Mouse (Mus musculus) lung, postnatal 4 days (tissue): ENCODE measurements around the gene Rbm28.

Source experiments
- DNase-seq, 2 experiments: peaks; one replicate each; pipeline ENCODE4 v3.0.0; 2021

Gene Rbm28

GRCm38 (mm10) chr6:29164314-29165244, at the start of gene Rbm28:
TSS of gene Rbm28 (minus strand) at chr6:29165006.
- peak; percentile 86 to 92 for DNase-seq

DNA sequence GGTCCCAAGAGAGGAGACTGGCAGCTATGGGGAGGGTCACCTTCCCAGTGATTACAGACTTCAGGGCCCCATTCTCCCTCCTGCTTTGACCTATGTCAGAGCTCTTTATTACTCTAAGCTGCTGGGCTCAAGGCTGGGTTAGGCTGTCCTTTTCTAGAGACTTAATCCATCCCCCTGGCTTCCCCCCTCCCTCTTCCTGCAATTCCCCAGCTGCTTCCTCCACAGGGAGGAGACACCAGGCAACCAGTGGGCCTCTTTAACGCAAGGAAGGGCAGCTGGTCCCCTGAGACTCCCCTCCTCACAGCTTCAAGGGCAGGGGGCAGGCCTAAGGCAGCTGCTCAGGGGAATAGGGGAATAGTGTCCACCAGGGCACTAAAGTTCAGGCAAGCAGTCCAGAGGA, 49.4 kb upstream of the Rbm28 start:
- peak; percentile 48 to 75 for DNase-seq

- DNase-seq: no peak
Measured at GRCm38 (mm10) chr6:29213436-29213835, 48.6 kb upstream of the Rbm28 start.

GRCm38 (mm10) chr6:29211806-29212492, 47.1 kb upstream of the Rbm28 start:
- DNase-seq: peak; percentile 91 to 93

- peak in 1 of 2 experiments; percentile 20 for DNase-seq
Measured at GRCm38 (mm10) chr6:29211146-29211545, 46.3 kb upstream of the Rbm28 start.

DNA sequence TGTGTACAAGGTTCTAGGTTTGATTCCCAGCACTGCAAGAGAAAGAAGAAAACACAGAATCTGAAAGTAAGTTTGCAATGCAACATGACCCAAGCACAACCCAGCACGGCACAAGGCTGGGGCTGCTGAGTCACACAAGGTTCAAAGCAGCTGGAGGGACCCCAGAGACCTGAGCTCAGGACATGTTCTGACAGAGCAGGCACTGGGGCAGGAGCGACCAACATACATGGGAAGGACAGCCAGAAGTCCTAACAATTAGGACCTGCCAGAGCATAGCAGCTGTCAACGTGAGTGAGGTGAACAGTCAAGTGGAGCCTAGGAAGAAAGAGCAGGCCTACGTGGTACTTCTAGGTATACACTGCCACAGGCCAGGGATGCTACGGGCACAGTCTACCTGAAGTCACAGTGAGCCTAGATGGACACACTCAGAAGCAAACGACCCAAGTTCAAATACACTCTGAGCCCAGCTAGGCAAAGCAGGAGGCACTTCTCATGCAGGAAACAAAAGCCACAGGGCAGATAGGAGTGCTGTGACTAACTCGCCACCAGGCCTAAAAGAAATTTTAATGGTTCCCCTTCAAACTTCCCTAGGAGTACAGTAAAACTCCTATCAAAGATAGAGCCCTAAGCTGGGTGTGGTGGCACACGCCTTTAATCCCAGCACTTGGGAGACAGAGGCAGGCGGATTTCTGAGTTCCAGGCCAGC, 45.6 kb upstream of the Rbm28 start:
- peak in 1 of 2 experiments; percentile 15 for DNase-seq

DNA sequence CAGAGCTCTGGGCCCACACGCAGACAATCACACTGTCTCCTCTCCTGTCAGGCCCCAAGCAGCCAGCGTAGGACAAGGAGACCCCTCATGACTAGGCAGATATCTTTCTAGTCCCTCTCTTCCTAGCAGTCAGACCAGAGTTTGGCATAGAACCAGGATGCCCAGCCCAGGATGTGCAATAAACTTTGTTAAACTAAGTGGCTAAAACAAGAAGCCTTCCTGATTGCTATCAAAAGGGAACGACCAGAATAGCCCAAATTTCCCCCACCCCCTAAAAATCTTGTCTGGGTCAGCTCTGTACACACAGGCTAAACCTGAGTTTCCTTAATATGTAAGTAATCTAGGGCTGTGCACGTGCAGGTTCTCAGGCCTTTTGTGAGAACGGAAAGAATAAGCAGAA, 43.4 kb upstream of the Rbm28 start:
- peak; percentile 44 to 51 for DNase-seq

GRCm38 (mm10) chr6:29207017-29207416, 42.2 kb upstream of the Rbm28 start:
- DNase-seq: no peak

GRCm38 (mm10) chr6:29206006-29206405, 41.2 kb upstream of the Rbm28 start:
- no peak for DNase-seq

- DNase-seq: peak; percentile 61 to 79
Measured at GRCm38 (mm10) chr6:29204932-29205614, 40.3 kb upstream of the Rbm28 start.

- DNase-seq: no peak
Measured at GRCm38 (mm10) chr6:29203861-29204585, 39.2 kb upstream of the Rbm28 start.

GRCm38 (mm10) chr6:29203096-29203495, 38.3 kb upstream of the Rbm28 start:
- no peak for DNase-seq

- no peak for DNase-seq
Measured at GRCm38 (mm10) chr6:29201988-29202387, 37.2 kb upstream of the Rbm28 start.

- no peak for DNase-seq
Measured at GRCm38 (mm10) chr6:29201341-29201740, 36.5 kb upstream of the Rbm28 start.

GRCm38 (mm10) chr6:29200496-29200895, 35.7 kb upstream of the Rbm28 start:
- no peak for DNase-seq

DNA sequence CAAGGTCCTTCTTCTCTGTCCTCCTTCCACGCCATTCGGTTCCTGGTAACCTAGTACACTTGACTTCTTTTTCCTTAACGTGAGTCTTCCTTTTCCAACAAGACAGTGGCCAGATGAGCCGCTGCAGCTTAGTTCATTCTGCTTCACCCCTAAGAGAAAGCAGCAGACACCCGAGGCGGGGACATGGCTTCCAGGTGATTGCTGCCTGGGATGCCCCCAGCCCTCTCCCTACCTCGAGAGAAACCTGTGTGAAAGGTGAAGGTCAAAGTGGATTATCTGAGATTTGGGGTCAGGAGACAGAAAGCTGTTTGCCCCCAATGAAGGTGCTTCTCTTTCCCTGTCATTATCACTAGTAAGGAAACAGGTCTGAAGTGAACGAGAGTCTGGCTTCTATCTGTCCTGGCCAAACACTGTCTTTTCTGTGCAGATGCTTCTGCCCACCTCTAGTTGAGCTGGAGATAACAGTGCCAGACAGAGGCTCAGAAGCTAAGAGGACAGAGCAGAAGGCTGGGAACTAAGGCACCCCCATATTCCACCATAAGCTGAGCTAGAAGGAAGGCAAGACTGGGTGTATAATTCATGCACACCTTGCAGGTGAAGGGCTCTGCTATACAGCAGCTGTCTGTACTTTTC, 34.5 kb upstream of the Rbm28 start:
- DNase-seq: no peak

DNA sequence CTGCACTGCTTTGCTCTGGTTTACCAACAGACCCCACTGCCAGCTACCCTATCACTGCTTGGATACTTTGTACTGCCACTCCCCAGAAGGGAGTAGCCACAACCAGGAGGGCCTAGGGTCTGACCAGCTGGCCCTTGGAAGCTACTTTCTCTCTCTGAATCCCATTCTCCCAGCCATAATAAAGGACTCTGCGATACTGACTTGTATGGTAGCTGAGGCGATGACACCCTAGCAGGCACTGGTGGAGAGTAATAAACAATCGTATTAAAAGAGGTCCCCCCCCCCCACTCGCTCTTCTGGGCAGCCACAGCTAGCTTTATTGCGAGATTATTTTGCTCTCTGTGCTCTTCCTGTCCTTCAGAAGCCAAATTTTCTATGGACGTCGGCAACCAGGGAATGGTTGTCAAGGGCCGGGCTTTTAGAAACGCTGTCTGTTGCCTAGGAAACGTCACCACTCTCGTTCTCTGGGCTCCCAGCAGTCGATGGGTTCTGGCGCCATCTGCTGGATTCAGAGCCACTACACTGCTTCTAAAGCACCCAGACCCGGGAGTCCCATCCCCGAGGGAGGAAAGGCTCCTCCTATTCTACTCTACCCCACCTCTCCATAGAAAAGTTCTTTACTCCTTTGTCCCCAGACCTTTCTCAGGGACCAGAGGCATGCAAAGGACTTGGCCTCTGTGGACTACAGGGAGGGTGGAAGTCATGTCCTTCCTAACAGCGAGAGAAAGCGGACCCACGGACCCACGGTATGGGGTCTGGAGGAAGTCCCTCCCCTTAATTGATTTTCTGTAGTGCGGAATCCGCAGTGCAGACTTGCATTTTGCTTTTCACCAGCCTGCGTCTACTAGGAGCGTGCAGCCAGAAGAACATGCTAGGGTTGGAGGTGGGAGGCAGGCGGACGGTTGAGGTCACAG, 33.8 kb upstream of the Rbm28 start:
- peak; percentile 90 to 92 for DNase-seq

DNA sequence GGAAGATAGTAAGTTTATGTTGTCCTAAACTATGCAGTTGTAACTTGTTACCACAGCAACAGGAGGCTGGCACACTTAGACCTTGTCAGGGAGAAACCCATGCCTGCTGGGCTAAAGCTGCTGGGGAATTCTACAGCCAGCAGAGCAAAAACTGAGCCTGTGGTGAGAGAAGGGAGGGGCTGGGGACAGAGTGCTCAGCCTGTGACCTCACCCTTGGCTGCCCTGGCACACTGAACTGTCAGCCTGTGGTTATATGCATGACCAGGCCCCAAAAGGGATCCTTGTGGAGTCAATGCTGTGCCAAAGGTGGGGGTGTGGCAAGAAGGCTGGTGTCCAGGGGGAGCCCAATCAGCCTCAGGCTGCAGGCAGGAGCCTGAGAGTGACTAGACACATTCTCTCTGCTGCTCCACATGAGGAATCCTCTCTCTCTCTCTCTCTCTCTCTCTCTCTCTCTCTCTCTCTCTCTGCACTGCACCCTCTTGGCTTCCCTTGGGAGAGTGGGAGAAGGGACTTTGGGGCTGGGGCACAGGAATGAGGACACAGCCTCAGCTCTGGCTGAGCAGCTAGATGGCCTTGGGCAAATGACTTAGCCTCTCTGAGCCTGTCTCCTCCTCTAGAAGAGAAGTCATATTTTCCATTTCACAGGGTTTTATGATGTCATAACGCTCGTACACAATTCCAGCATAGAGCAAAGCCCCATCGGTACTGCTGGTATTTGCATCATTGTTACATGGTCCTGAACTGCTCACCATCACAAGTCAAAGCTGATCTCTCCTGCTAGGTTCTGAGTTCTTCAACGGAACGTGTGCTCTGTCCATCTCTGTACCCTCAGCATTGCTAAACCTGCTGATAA, 31.3 kb upstream of the Rbm28 start:
- DNase-seq: no peak

DNA sequence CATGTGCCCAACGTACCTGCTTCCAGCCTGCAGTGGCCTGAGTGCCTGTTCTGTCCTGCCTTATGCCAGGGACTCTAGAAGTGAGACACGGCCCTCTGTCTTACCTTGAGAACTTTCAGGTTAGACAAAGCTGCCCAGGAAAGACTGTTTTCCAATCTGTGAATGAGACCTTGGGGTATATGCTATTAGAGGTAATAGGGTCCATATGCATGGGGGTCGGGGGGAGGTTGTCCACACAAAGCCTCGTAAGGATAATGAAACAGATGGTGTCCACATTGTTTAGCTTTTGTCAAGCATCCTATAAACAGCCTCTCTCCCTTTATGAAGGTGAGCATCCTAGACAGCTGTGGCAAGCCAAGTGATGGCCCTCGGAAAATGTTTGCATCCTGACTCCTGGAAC, 30.3 kb upstream of the Rbm28 start:
- DNase-seq: no peak
